Mouse (Mus musculus): ENCODE measurements at regions not wholly inside any gene's neighbourhood (a gene's known extent, or its start where the extent isn't known, plus 50 kb on each side); places are given as distances from the start of the nearest gene placed in this dataset.
A peak's percentile ranks its signal among the peaks of the same experiment; 100 is the strongest.

DNA sequence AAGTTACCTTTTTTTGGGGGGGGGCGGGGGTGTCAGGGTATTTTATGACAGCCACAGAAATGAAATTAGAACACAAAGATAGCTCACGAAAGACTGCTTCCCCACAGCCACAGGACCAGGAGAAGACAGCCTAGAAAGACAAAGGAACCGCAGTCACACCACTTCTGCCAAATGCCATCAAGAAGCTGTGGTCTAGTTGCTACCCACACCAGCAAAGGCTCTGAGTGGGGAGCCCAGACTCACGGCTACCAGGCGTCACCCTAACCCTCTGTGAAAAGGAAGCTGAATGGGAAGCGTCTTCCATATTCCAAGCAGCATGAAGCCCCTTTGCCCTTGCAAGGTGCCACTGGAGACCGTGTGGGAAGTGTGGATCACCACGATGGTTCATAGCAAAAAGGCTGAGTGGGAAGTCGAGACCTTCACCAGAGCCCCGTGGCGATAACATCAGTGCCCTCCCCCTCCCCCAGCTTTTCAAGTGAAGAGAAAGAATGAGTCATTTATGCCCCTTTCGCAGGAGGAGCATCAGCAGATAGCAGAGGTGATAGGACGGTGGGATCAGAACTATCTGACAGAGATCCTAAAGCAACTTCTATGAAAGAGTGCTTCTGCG is 91.3 kb upstream of the Spdye4c start:
- intact Hi-C loops (cut with DNase I; ENCODE audit: low total_unique reads) = no loop called here

DNA sequence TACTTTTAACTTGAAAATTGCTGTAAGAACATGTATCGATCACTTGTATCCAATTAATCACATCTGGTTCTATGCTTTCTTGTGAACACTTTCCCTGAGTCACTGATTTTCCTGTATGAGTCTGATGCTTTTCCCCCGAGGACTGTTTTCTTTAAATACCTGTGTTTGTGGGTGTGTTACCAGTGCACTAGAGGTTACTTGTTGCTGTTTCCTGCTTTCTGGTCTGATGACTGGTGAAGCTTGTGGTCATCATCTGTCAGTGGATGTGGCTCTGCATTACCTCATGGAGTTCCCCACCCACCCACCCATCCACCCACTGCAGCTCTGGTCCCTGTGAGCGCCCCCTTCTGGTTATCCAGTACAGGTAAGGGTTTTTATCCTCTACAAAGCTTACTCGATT is 88.3 kb upstream of the Spdye4c start:
- intact Hi-C loops (cut with DNase I; ENCODE audit: low total_unique reads) = no loop called here
- DNase-seq = no peak

More for the DNA sequence above, 91.3 kb upstream of the Spdye4c start:
- no peak for DNase-seq

DNA sequence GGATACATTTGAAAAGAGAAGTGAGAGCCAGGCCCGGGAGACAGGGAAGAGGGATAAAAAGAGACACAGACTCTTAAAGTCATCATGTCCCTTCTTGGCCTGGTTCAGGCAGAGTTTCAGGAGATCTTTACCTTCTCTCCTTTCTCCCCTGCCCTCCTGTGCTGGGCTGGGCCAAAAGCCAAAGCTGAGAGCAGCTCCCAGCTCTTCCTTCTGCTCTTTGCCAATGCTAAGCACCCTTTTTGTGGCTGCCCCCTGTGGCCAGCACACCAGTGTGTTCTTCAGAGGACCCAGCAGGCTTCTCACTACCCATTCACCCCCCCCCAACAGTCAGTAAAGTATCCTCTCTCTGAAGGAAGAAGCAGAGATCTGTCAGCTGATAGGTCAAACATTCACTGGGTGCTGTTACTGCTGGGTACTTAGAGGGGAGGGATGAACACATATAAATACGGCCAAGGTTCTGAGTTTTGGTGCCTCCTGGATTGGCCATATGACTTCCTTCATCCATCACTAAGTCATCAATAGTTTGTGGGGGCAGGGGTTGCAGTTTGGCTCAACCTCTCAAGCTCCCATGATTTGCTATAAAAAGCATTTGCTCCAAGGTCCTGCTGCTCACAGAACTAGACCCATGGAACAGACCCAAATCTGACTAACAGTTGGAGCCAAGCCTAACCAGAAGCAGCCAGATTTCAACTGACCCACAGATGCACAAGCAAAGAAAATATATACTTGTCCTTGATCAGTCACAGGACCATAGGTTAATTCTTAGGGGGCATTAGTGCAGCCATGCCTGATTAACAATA is 87.7 kb upstream of the Spdye4c start:
- intact Hi-C loops (cut with DNase I; ENCODE audit: low total_unique reads) = no loop called here
- no peak for DNase-seq

DNA sequence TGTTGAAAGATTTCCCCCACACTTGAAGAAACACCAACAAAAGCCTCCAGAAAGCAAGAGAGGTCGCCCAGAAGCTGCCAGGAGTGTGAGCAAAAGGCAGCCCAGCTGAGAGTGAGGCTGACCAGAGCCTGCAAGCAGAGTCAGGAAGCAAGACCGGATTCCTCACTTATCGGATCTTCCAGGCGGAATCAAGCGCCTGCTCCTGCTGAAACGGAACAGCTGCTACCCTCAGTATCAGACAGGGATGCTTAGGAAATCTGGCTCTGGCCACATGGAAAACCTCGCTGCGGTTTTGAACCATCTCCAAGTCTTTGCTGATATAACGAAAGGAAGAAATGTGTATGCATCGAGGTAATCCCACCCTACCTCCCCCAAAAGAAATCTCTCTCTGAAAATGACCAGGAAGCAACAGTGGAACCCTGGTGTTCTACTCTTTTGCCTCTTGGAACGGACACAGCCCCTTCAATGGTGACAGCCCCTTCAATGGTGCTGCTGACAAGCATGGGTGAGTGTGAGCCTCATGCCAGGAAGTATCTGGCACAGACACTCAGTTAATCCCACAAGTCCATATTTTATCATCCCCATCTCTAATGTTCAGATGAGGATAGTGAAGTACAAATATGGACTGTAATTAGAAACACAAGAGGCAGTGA is 83.3 kb upstream of the Spdye4c start:
- intact Hi-C loops (cut with DNase I; ENCODE audit: low total_unique reads) = no loop called here

DNA sequence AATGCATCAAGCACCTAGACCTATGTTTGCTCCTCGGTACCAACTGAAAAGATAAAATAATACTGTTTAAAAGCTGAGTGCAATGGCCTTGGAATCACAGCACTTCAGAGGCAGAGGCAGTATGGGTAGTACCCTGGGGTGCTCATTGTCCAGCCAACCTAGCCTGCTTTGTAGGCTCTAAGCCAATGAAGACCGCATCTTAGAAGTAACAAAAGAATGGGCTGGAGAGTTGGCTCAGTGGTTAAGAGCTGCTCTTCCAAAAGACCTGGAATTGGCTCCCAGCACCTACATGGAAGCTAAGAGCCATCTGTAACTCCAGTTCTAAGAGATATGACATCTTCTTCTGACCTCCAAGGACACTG is 82.8 kb upstream of the Spdye4c start:
- intact Hi-C loops (cut with DNase I; ENCODE audit: low total_unique reads) = no loop called here
- no peak for DNase-seq

More for the DNA sequence above, 83.3 kb upstream of the Spdye4c start:
- DNase-seq = peak; percentile 18

DNA sequence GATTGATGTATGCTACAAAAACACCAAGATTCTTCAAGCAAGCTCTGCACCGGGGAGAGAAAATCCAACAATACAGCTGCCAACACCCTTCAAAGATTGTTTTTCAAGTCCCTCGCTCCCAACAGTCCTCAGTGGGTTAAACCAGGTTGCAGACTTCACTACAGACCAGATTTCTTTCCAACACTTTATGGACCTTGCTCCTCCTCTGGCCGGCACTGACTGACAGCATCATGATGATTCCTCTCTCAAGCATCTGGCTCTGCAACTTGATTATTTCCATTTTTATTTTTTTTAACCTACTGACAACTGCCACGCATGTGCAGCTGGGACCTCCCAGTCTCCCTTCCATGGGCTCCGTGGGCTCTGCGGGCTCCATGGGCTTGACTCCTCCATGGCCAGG is 79.7 kb upstream of the Spdye4c start:
- intact Hi-C loops (cut with DNase I; ENCODE audit: low total_unique reads) = no loop called here

DNA sequence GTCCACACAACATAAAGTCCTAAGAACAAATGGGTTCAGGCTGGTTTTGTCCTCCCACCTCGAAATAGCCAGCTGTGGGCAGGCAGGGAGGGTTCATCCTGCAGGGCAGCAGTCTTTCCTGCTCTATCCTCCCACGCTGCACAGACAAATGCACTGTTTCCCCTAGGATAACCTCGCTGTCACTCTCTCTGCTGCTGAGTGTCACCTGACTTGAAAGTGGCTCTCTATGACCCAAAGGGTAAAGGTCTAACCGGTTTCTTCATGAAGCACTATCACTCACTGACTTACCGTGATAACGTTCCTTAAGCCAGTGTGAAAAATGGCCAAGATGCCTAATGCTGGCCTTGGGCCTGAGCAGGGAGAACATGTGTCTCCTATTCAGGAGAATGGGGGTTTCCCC is 78.2 kb upstream of the Spdye4c start:
- DNase-seq = no peak
- intact Hi-C loops (cut with DNase I; ENCODE audit: low total_unique reads) = no loop called here

More for the DNA sequence above, 79.7 kb upstream of the Spdye4c start:
- no peak for DNase-seq

DNA sequence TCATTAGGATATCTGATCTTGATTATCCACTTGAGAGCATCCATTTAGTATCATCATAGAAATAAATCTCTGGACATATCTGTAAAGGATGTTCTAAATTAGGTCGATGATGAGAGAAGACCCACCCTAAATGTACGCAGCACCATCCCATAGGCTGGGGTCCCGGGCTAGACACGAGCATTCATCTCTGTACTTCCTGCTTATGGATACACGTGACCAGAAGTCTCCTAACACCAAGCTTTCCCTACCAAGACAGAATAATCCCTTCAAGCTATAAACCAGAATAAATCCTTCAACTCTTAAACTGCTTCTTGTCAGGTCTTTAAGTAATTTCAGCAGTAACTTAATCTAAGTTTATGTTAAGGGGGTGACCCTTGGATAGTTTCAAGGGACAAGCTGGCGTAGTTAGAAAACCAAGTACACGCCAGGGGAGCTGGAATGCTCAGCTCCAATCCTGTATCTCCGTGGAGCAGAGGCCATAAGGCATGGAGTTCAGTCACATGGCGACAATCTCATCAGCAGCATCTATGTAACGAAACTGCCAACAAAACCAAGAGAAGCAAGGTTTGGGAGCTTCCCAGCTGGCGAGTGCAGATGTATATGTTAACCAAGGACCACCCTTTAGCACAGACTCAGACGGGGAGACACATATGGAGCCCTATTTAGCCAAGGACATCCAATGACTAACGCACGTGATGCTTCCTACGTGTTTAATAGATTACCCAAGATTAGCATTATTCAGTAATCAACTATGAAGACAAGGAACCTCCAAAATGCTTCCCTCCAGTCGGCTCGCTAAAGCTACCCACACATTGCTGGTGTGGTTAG is 76.3 kb upstream of the Spdye4c start:
- intact Hi-C loops (cut with DNase I; ENCODE audit: low total_unique reads) = no loop called here
- no peak for DNase-seq

DNA sequence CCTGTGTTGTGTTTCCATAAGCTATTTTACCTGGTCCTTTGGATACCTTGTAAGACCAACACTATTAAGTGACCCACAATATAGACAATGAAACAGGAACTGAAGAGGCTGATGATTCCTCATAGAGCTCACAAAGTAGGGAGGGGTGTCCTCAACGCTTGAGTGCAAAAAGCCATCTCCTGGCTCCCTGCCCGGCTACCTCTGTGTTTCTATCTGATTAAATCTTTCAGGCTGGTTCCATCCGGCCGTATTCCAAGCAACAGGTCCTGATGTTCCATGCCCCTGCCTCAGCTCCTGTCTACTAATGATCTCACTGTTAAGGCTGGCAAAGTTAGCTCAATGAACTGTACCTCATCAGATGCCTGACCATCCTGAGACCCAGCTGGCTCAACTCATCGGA is 75.3 kb upstream of the Spdye4c start:
- DNase-seq = no peak
- intact Hi-C loops (cut with DNase I; ENCODE audit: low total_unique reads) = no loop called here

DNA sequence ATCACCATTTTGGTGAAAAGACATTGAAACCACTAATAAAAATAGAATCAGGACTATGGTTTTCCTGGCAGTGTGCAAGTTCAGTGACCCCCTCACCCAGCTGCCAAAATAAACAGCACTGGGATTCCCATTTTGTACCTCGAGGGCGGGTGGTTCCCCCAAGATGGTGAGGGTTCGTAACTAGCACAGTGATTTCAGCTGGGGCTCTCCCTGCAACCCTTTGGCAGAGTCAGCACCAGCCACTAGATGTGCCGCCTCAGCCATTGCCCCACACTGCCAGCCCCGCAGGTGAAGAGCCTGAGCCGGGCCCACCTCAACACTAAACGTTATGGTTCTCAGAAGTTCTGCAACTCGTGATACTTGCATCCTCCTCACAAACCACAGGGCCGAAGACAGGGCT is 74.3 kb upstream of the Spdye4c start:
- no peak for DNase-seq
- intact Hi-C loops (cut with DNase I; ENCODE audit: low total_unique reads) = no loop called here

DNA sequence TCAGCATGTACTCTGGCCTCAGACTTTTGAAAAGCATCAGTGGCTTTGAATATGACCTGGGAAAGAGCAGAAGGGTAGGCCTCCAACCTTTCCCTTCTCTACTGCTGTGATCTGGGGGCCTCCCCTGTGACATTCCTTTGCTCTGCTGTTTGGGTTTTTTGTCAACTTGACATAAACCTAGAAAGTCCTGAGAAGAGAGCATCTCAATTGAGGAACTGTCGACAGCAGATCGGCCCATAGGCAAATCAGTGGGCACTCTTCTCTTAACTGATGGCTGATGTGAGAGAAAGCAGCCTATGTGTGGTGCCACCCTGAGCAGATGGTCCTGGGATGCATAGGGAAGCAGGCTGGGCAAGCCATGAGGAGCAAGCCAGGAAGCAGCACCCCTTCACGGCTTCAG is 72.9 kb upstream of the Spdye4c start:
- intact Hi-C loops (cut with DNase I; ENCODE audit: low total_unique reads) = no loop called here
- DNase-seq = no peak

DNA sequence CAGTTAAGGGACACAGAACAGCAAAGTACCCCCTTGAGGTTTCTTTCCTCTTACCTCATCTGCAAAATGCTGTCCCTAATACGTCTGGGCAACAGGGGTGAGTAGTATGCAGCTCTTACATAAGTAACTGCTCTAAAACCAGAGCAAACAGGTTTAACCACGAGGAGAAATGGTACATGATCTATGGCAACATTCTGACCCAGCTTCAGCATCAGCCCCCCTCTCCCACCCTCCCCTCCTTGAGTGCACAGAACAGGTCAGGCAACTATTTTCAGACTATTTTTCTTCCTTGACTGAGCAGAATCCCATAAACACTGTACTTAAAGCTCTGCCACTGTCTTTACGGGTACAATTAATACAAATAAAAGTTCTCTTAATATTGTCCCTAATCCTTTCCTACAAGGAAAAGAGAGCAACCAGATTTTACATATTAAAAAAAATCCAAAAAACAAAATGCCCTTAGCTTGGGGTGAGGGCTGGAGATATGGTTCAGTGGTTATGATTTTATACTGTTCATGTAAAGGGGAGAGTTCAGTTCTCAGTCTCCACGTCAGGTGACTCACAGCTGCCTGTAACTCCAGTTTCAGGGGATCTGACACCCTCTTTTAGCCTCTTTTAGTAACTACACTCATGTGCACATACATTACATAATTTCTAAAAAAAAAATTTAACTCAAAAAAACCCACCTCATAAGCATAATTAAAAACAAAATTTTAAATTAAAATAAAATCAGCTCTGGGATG is 69.1 kb upstream of the Spdye4c start:
- no peak for DNase-seq
- intact Hi-C loops (cut with DNase I; ENCODE audit: low total_unique reads) = no loop called here

DNA sequence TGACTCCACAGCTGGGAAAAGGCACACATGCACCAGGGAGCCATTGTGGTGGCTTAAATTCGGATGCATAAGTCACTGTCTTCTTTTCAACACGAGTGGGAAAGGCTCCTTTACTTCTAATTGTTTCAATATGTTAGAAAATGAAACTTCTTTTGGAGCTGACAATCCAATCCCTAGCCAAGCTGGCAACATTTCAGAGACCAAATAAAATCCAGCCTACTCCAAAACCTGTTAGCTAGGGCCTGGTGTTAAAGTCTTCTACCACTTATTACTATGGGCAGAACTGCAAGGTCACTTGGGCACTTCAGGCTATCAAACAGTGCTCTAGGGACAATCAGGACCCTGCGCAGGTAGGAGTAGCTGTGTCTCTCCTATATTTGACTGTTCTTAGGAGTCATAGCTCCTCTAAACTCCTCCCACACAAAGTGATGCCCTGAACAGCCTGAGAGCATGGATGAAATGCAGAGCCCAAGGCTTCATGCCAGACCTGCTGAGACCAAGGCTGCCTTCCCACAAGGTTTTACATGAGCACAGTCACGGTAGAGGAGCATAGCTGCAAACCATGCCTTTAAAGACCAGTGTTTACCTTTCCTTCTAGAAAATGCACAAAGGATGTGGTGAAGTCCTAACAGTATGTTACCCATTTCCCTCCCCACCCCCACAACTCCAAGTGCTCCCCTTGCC is 67.4 kb upstream of the Spdye4c start:
- peak; percentile 19 for DNase-seq
- intact Hi-C loops (cut with DNase I; ENCODE audit: low total_unique reads) = no loop called here

DNA sequence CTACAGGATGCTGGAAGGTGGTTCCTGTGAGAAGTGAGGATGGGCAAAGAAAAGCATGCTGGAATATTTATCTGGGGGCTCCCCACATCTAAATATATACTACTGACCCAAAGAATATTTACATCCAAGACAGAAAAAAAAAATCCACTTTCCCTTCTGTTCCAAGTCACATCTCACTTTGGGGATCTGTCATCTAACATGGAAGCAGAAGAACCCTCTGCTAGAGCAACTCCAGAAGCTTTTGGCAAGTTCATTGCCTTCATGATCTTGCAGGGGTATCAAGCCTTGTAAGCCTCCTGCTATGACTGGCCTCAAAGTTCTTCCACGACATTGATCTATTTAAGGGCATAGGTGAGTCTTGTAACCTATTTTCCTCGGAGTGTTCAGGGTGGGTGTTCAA is 64.9 kb upstream of the Spdye4c start:
- no peak for DNase-seq
- intact Hi-C loops (cut with DNase I; ENCODE audit: low total_unique reads) = no loop called here

DNA sequence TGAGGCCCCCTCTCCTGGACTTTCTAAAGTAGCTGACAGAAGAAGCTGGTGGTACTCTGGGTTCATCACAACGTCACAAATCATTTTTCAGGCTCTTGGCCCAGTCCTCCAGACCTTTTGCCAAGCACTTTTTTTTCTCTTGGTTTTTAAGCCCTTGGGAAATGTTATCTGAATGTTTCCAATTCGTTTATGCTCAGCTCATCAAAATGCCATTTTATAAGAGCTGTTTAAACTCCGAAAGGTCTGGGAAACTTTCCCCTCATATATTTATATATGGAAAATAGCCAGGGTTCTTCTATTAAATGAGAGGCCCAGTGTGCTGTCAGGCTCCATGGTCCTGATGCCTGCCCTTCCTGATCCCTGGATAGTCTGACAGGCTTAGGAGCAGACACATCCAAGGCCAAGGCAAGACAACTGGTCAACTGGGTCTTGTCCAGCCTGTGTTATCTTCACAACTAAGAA is 64.1 kb upstream of the Spdye4c start:
- no peak for DNase-seq
- intact Hi-C loops (cut with DNase I; ENCODE audit: low total_unique reads) = no loop called here

DNA sequence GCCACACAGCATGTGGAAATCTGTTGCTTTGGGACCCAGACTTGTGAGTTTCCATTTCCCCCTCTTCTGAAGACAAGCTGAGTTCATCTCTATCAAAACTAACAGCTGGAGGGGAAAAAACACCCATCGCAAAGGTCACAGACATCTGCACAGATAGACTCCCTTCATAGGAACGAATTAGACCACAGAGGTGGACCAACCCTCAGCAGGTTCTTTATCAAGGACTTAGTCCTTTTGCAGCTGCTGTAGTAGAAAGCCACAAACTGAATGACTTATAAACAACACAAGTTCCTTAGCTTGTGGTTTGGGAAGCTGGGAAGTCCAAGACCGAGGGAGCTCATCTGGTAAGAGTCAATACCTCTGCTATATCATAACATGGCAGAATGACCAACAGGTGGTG is 54.7 kb upstream of the Spdye4c start:
- intact Hi-C loops (cut with DNase I; ENCODE audit: low total_unique reads) = no loop called here
- DNase-seq = no peak

DNA sequence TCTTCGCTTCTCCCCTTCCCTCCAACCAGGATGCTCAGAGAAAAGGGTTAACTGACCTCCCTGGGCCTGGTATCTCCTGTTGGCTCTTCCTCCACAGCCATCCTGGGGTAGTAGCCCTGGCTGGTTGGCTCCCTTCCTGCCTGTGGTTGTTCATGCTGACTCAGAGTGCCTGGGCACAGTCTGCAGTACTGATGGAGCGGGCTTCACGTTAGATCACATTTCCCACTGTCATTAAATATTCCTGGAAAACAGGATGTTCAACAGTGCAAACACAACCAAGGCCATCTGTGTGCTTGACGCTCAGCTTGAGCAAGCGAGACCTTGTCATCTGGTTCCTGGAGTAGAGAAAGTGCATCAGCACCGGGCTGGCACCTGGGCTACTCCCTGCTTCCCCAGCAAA is 53.6 kb upstream of the Spdye4c start:
- peak; percentile 47 for DNase-seq
- intact Hi-C loops (cut with DNase I; ENCODE audit: low total_unique reads) = no loop called here

DNA sequence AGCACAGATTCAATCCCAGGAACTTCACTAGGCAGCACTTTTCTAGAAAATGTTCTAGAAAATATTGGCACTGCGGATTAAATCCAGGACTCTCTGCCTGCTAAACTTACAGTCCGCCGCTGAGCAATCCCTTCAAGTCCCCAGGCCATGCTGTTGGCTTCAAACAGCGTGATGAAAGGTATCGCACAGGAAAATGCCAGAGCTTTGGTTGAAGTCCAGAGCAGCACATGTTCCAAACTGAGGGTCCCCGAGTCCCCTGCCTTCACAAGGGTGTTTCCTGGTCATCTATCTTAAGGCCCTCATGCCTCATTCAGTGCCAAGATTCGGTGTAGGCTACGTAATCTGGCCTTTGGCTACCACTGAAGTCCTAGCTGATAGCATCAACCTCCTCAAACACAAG is 52.3 kb upstream of the Spdye4c start:
- intact Hi-C loops (cut with DNase I; ENCODE audit: low total_unique reads) = no loop called here
- DNase-seq = no peak

Data from gastrocnemius, postnatal 14 days (tissue).